Mouse (Mus musculus): ENCODE data around the gene Nrbp1. TPM values are rescaled to one million over a fixed set of nuclear protein-coding genes. Genes with fewer than 3 reads are reported as not detected.

The Nrbp1 gene
- total RNA-seq (2014; fragmentation: Nextera tagmentation): 65.6 and 75.4 TPM in 2 replicates
- total RNA-seq (2017): 79.2 and 99.5 TPM in 2 replicates

GRCm38 (mm10) chr5:31240637-31241521, at the start of gene Nrbp1, which contains the start of gene Gm9970:
TSS of gene Nrbp1 (plus strand) at chr5:31240864.
TSS of gene Gm9970 (minus strand) at chr5:31241232.
- ATAC-seq (replicated peaks; ENCODE audit: poor library complexity, severe bottlenecking): peak; percentile 95

- peak; percentile 28 for ATAC-seq (replicated peaks; ENCODE audit: poor library complexity, severe bottlenecking)
These were observed 48.4 kb upstream of the Nrbp1 start for GRCm38 (mm10) chr5:31192045-31192938.

GRCm38 (mm10) chr5:31192939-31193630, 47.6 kb upstream of the Nrbp1 start, which contains the start of the genes Snx17 and Eif2b4:
TSS of gene Snx17 (plus strand) at chr5:31193227.
TSS of gene Eif2b4 (minus strand) at chr5:31193430.
- ATAC-seq (replicated peaks; ENCODE audit: poor library complexity, severe bottlenecking): peak; percentile 93

- peak; percentile 20 for ATAC-seq (replicated peaks; ENCODE audit: poor library complexity, severe bottlenecking)
These were observed 46.9 kb upstream of the Nrbp1 start for GRCm38 (mm10) chr5:31193631-31194281.

GRCm38 (mm10) chr5:31194486-31195485, 45.9 kb upstream of the Nrbp1 start:
- no peak for ATAC-seq (replicated peaks; ENCODE audit: poor library complexity, severe bottlenecking)

GRCm38 (mm10) chr5:31195671-31196070, 45.0 kb upstream of the Nrbp1 start:
- ATAC-seq (replicated peaks; ENCODE audit: poor library complexity, severe bottlenecking): no peak

GRCm38 (mm10) chr5:31196207-31196606, 44.5 kb upstream of the Nrbp1 start:
- no peak for ATAC-seq (replicated peaks; ENCODE audit: poor library complexity, severe bottlenecking)

GRCm38 (mm10) chr5:31197072-31197471, 43.6 kb upstream of the Nrbp1 start:
- ATAC-seq (replicated peaks; ENCODE audit: poor library complexity, severe bottlenecking): no peak

GRCm38 (mm10) chr5:31198170-31198569, 42.5 kb upstream of the Nrbp1 start:
- ATAC-seq (replicated peaks; ENCODE audit: poor library complexity, severe bottlenecking): no peak

- no peak for ATAC-seq (replicated peaks; ENCODE audit: poor library complexity, severe bottlenecking)
These were observed 41.9 kb upstream of the Nrbp1 start for GRCm38 (mm10) chr5:31198616-31199320.

- no peak for ATAC-seq (replicated peaks; ENCODE audit: poor library complexity, severe bottlenecking)
These were observed 41.3 kb upstream of the Nrbp1 start for GRCm38 (mm10) chr5:31199321-31199892.

GRCm38 (mm10) chr5:31199893-31200292, 40.8 kb upstream of the Nrbp1 start:
- no peak for ATAC-seq (replicated peaks; ENCODE audit: poor library complexity, severe bottlenecking)

- no peak for ATAC-seq (replicated peaks; ENCODE audit: poor library complexity, severe bottlenecking)
These were observed 40.3 kb upstream of the Nrbp1 start for GRCm38 (mm10) chr5:31200327-31200768.

GRCm38 (mm10) chr5:31201042-31201741, 39.5 kb upstream of the Nrbp1 start:
- ATAC-seq (replicated peaks; ENCODE audit: poor library complexity, severe bottlenecking): no peak

- peak; percentile 95 for ATAC-seq (replicated peaks; ENCODE audit: poor library complexity, severe bottlenecking)
These were observed 38.7 kb upstream of the Nrbp1 start, which contains the start of gene Zfp513 for GRCm38 (mm10) chr5:31201742-31202590. TSS of gene Zfp513 (minus strand) at chr5:31202303.

- no peak for ATAC-seq (replicated peaks; ENCODE audit: poor library complexity, severe bottlenecking)
These were observed 37.7 kb upstream of the Nrbp1 start for GRCm38 (mm10) chr5:31202933-31203332.
